Mouse (Mus musculus) liver, postnatal 0 days (tissue): ENCODE results near the gene Fxyd6.

Source experiments
- CTCF ChIP-seq: sonication (generic); IDR thresholded peaks from 2 replicates; pipeline ENCODE4 v1.5.1; 2016; ENCODE audit warnings: antibody characterized with exemption, low read depth
- EP300 ChIP-seq: IDR thresholded peaks from 2 replicates; pipeline ENCODE4 v1.6.1; 2016; ENCODE audit warnings: antibody characterized with exemption, low read depth, mild to moderate bottlenecking

DNA sequence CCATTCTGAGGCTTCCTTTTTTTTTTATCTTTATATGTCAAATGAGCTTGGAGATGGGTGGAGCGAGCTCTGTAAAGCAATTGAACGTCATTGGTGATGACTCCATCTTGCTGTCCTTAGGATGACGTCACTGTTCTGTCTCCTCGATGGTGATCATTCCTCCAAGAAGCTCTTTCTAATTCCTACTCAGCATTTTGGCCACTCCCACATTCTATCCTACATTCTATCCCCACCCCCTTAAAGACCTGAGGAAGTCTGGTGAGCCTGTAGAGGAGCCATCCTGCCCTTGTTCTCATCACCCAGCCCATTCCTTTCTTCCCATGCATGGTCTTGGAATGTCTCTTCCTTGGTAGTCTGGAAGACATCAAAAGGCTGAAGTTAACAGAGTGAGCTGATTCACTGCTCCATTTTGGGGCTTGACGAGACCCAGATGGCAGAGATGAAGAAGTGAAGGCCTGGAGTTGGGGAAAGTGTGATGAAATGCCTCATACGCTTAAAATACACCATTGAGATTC is 5.1 kb downstream of the Fxyd6 start:
- TF ChIP-seq CTCF (no peak), EP300 (no peak)
